Mouse (Mus musculus): ENCODE data around the gene Nphp3.

- no peak for TF ChIP-seq MAFK (IDR thresholded peaks at IDR 0.05; ENCODE audit: insufficient read depth, low read depth, low read length)
- no peak for TF ChIP-seq CHD2 (IDR thresholded peaks at IDR 0.05; ENCODE audit: low read depth, low read length)
- TF ChIP-seq ZNF384 (IDR thresholded peaks at IDR 0.05; ENCODE audit: low read depth, low read length): no peak
- TF ChIP-seq ZC3H11A (IDR thresholded peaks at IDR 0.05; ENCODE audit: borderline replicate concordance, low read depth, low read length): no peak
- no peak for TF ChIP-seq HCFC1 (IDR thresholded peaks at IDR 0.05; ENCODE audit: borderline replicate concordance, insufficient read depth, low read length)
Measured at GRCm38 (mm10) chr9:104038266-104038665, 35.9 kb downstream of the Nphp3 start.

Data from ES-E14 (cell line).